ENCODE assay signal across 8 mouse cellular contexts in the genomic region with DNA sequence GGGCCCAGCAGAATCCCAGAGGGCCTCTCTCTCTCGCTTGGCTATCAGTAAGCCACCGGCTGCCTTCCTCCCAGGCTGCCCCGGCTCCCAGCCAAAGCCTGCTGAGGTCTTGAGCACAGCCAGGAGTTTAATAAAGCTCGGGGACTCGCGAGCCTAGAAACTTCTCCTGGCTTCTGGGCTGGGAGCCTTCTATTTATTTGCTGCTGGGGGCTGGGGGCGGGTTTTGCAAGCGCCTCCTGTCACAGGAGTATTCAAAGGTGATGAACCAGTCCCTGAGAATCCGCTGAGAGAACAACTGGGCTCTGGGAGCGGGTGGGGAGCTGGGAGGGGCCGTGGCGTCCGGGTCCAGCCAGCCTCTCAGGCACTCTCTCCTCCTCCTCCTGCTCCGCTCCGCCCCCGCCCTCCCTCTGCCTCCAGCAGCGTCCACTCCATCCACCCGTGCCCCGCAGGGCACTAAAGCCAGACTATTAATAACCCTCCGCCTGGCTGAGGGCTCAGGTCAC. TPM values are rescaled to one million over a fixed set of nuclear protein-coding genes. Genes with fewer than 3 reads are reported as not detected.
DNase-seq lines count a peak whose midpoint lies in the region; ATAC-seq and TF ChIP-seq lines count a peak whose summit lies in the region.

A gene (minus strand): TSS at position 166 of the 503 bp plus-strand sequence.

- H3K27ac ChIP-seq in heart, embryonic 16.5 days (ENCODE audit: low read length) = peak within 1 kb of the TSS; percentile 89
- H3K27ac ChIP-seq in lung, embryonic 14.5 days (ENCODE audit: low read depth) = peak within 1 kb of the TSS; percentile 75

- H3K27me3 ChIP-seq in heart, embryonic 16.5 days (ENCODE audit: control insufficient read depth, insufficient read depth, low read length) = no peaks in the 10 kb centered on the region
- H3K27me3 ChIP-seq in lung, embryonic 14.5 days (ENCODE audit: insufficient read depth, low read length) = no peaks in the 10 kb centered on the region

- no peak for TF ChIP-seq CTCF in lung, embryonic 14.5 days (IDR thresholded peaks at IDR 0.05; ENCODE audit: low read depth)

- peak within 1 kb of the TSS; percentile 90 for H3K9ac ChIP-seq in heart, embryonic 16.5 days (ENCODE audit: low read length)
- H3K9ac ChIP-seq in lung, embryonic 14.5 days = peak within 1 kb of the TSS; percentile 60

- no peaks in the 10 kb centered on the region for H3K36me3 ChIP-seq in heart, embryonic 16.5 days (ENCODE audit: control insufficient read depth, insufficient read depth)
- no peaks in the 10 kb centered on the region for H3K36me3 ChIP-seq in lung, embryonic 14.5 days (ENCODE audit: insufficient read depth)

- peak within 1 kb of the TSS; percentile 93 for H3K4me2 ChIP-seq in heart, embryonic 16.5 days (ENCODE audit: low read depth, low read length)
- peak within 1 kb of the TSS; percentile 72 for H3K4me2 ChIP-seq in lung, embryonic 14.5 days

- peaks cover 40% of the 10 kb centered on the region for H3K4me1 ChIP-seq in heart, embryonic 16.5 days (ENCODE audit: control insufficient read depth, insufficient read depth, low read length)
- peaks cover 23% of the 10 kb centered on the region for H3K4me1 ChIP-seq in lung, embryonic 14.5 days (ENCODE audit: insufficient read depth)

- DNase-seq in MN1 (ENCODE audit: low spot score) = peak; percentile 92
- peak; percentile 75 for DNase-seq in brain, adult 2 months (ENCODE audit: low read depth, low spot score)
- DNase-seq in fibroblast of lung, adult 2 months (ENCODE audit: low read depth) = peak; percentile 87
- DNase-seq in kidney, postnatal 25 days = peak; percentile 68 to 83
- peak; percentile 80 for DNase-seq in lung, embryonic 14.5 days
- DNase-seq in retina, embryonic 14.5 days (ENCODE audit: low spot score) = peak; percentile 67
- DNase-seq in spleen, postnatal 14 days (ENCODE audit: low spot score in 2 of 2) = no peak

- ATAC-seq in heart, embryonic 16.5 days (replicated peaks; ENCODE audit: extremely low read depth, insufficient read depth, low FRiP score) = peak; percentile 91
- ATAC-seq in lung, embryonic 14.5 days (ENCODE audit: insufficient read depth) = peak; percentile 85

- WGBS in heart, embryonic 16.5 days = 1% methylated on average over 20 of the region's 20 CpGs
- under 1% methylated on average over 20 of the region's 20 CpGs for WGBS in lung, embryonic 14.5 days

- peak within 1 kb of the TSS; percentile 75 for H3K4me3 ChIP-seq in heart, embryonic 16.5 days (ENCODE audit: low read length)
- peak within 1 kb of the TSS; percentile 35 for H3K4me3 ChIP-seq in lung, embryonic 14.5 days (ENCODE audit: low read depth, low read length)

- no peaks in the 10 kb centered on the region for H3K9me3 ChIP-seq in heart, embryonic 16.5 days (replicated peaks; ENCODE audit: control insufficient read depth, low read length)
- H3K9me3 ChIP-seq in lung, embryonic 14.5 days (ENCODE audit: low read depth, low read length) = no peaks in the 10 kb centered on the region

RNA-seq across cellular contexts. Expression of the gene that starts here (rescaled TPM):
- polyA plus RNA-seq in heart, embryonic 16.5 days (2015; fragmentation: Nextera tagmentation; extraction: Ambion mirVana) = 31.1 and 33.8 TPM in 2 replicates
- polyA plus RNA-seq in lung, embryonic 14.5 days (2014; fragmentation: Nextera tagmentation; extraction: Ambion mirVana) = 8.1 and 11.1 TPM in 2 replicates

Comparison
In these comparisons a context has a peak if more than half of its experiments do, and no peak if none do; other contexts are left out.
1. DNase-seq: peak in MN1 (single experiment), brain, adult 2 months (single experiment), fibroblast of lung, adult 2 months (single experiment), kidney, postnatal 25 days (2 of 2), lung, embryonic 14.5 days (single experiment) and retina, embryonic 14.5 days (single experiment); none in spleen, postnatal 14 days (0 of 2).